Mouse (Mus musculus): ENCODE data around the gene Gmppa. TPM values are rescaled to one million over a fixed set of nuclear protein-coding genes. Genes with fewer than 3 reads are reported as not detected.

Gmppa gene
- polyA plus RNA-seq, 1 experiment from 2014 or later: 73.4 TPM

DNA sequence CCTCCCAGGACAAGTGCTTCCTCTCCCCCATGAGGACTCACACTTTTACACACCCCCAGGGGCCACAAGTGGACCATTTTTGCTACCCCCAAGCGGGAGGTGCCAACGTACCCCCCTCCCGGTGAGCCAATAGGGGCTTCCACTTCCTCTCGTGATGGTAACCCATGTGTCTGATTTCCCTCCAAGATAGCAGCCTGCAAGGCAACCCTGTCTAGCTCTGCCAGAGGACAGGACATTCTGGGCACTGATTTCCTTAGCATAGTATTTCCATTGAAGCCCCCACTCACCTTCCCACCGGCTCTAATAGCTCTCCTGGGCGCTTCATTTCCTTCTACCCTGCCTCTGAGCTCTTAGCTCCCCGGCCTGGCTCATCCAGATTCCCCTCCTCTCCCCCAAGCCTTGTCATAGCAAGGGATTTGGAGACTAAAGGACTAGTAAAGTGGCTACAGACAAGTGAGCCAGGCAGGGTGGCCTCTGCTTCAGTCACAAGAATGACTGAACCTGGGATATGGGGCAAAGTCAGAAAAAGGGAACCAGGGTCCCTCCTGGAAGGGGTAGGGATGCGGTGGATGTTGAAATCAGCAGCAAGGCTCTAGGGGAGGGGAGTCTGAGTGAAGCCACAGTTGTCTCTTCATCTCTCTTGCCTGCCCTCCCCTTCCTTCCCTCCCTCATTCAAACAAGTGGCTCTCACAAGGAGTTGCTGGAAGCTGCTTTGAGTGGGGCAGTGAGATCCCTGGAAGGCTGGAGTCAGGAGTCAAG, 13.8 kb downstream of the Gmppa start:
- H3K4me1 ChIP-seq: peaks cover 84% of the 10 kb centered on the region
- DNase-seq (ENCODE audit: low spot score): no peak
- peak overlapping the region; percentile 70 for H3K27ac ChIP-seq
- 4% methylated on average over 8 of the region's 8 CpGs for WGBS
- H3K36me3 ChIP-seq: no peaks in the 10 kb centered on the region
- H3K9me3 ChIP-seq: no peaks in the 10 kb centered on the region
- peak overlapping the region; percentile 60 for H3K4me3 ChIP-seq
- peaks cover 91% of the 10 kb centered on the region for H3K27me3 ChIP-seq (ENCODE audit: insufficient read depth, poor library complexity, severe bottlenecking)

DNA sequence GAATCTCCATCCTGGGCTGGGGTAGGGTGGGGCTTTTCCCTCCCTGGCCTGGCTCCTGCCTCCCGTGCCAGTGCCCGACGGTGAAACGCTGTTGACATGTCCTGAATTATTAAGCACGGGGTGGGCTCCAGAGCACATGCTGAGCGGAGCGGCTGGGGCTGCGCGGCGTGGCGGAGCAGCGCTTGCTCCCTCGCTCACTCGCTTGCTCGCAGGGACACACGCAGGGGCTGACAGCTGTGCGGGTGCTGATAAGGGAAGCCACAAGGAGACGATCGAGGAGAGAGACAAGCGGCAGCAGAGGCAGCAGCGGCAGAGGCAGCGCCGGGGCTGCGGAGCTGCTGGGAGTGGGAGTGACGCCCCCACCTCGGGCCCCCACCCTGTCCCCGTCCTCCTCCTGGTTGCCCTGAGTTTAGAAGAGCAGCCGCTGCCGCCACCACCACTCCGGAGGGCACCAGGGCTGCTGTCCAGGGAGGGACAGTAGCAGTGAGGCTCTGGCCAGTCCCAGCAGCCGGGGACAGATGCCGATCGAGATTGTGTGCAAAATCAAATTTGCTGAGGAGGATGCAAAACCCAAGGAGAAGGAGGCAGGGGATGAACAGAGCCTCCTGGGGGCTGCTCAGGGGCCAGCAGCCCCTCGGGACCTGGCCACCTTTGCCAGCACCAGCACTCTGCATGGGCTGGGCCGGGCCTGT, 14.7 kb downstream of the Gmppa start, which contains the start of gene Asic4:
Asic4 (plus strand) TSS at position 123 of the 692 bp plus-strand sequence.
- DNase-seq (ENCODE audit: low spot score): no peak
- Histone ChIP-seq H3K4me1 (peaks cover 79% of the 10 kb centered on the region), H3K36me3 (no peaks in the 10 kb centered on the region), H3K27me3 (ENCODE audit: insufficient read depth, poor library complexity, severe bottlenecking) (peaks cover 91% of the 10 kb centered on the region), H3K4me3 (peak within 1 kb of the TSS; percentile 60), H3K27ac (peak within 1 kb of the TSS; percentile 70), H3K9me3 (no peaks in the 10 kb centered on the region)
- under 1% methylated on average over 35 of the region's 35 CpGs for WGBS

GRCm38 (mm10) chr1:75451900-75452299, 16.2 kb downstream of the Gmppa start:
- peaks cover 78% of the 10 kb centered on the region for H3K4me1 ChIP-seq
- H3K4me3 ChIP-seq: no peak overlapping the region
- no peak for DNase-seq (ENCODE audit: low spot score)
- H3K9me3 ChIP-seq: no peaks in the 10 kb centered on the region
- 68% methylated on average over 5 of the region's 5 CpGs for WGBS
- no peak overlapping the region for H3K27ac ChIP-seq
- H3K36me3 ChIP-seq: no peaks in the 10 kb centered on the region
- peaks cover 97% of the 10 kb centered on the region for H3K27me3 ChIP-seq (ENCODE audit: insufficient read depth, poor library complexity, severe bottlenecking)

GRCm38 (mm10) chr1:75455433-75455832, 19.7 kb downstream of the Gmppa start:
- H3K27me3 ChIP-seq (ENCODE audit: insufficient read depth, poor library complexity, severe bottlenecking): peaks cover 94% of the 10 kb centered on the region

DNA sequence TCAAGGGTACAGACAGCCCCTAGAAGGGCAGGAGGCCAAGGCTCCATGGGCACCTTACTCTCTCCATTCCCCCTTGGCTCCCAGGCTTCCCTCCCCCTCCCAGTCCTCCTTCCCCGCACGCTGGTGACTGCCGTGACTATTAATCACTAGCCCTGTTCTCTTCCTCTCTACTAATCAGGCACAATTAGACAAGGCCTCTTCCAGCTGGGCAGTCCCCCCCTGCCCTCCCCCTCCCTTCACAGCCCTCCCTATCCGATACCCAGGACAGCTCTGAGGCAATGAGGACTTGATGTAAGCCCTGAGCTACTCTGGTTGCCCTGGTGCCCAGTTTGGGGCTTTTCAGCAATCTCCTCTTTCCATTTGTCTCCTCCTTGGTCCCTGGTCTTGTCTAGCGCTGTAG, 20.2 kb downstream of the Gmppa start:
- H3K27ac ChIP-seq: 0 out of 2 replicates have a peak overlapping the region, but pooled peaks have one; percentile 29
- H3K4me3 ChIP-seq: no peak overlapping the region
- H3K9me3 ChIP-seq: no peaks in the 10 kb centered on the region
- no peaks in the 10 kb centered on the region for H3K36me3 ChIP-seq
- H3K4me1 ChIP-seq: peaks cover 63% of the 10 kb centered on the region
- peaks cover 90% of the 10 kb centered on the region for H3K27me3 ChIP-seq (ENCODE audit: insufficient read depth, poor library complexity, severe bottlenecking)
- 34% methylated on average over 5 of the region's 5 CpGs for WGBS
- no peak for DNase-seq (ENCODE audit: low spot score)

More at GRCm38 (mm10) chr1:75455433-75455832, 19.7 kb downstream of the Gmppa start:
- 68% methylated on average over 3 of the region's 3 CpGs for WGBS
- Histone ChIP-seq H3K4me3 (no peak overlapping the region), H3K27ac (no peak overlapping the region), H3K9me3 (no peaks in the 10 kb centered on the region), H3K4me1 (peaks cover 68% of the 10 kb centered on the region), H3K36me3 (no peaks in the 10 kb centered on the region)
- no peak for DNase-seq (ENCODE audit: low spot score)

GRCm38 (mm10) chr1:75456746-75457564, 21.2 kb downstream of the Gmppa start:
- Histone ChIP-seq H3K27me3 (ENCODE audit: insufficient read depth, poor library complexity, severe bottlenecking) (peaks cover 80% of the 10 kb centered on the region), H3K36me3 (no peaks in the 10 kb centered on the region), H3K9me3 (no peaks in the 10 kb centered on the region), H3K4me3 (no peak overlapping the region), H3K4me1 (peaks cover 56% of the 10 kb centered on the region), H3K27ac (0 out of 2 replicates have a peak overlapping the region, but pooled peaks have one; percentile 86)
- whole genome bisulfite sequencing: 7% methylated on average over 14 of the region's 14 CpGs
- no peak for DNase-seq (ENCODE audit: low spot score)

GRCm38 (mm10) chr1:75457710-75458024, 21.9 kb downstream of the Gmppa start:
- DNase-seq (ENCODE audit: low spot score): no peak
- Histone ChIP-seq H3K36me3 (no peaks in the 10 kb centered on the region), H3K27ac (peak overlapping the region; percentile 86; the same call in 1 of the 2 replicates), H3K4me1 (peaks cover 61% of the 10 kb centered on the region), H3K9me3 (no peaks in the 10 kb centered on the region), H3K27me3 (ENCODE audit: insufficient read depth, poor library complexity, severe bottlenecking) (peaks cover 73% of the 10 kb centered on the region), H3K4me3 (peak overlapping the region; percentile 58)
- 2% methylated on average over 8 of the region's 10 CpGs for WGBS

- no peaks in the 10 kb centered on the region for H3K36me3 ChIP-seq
- H3K27ac ChIP-seq: peak overlapping the region; percentile 86
- 1% methylated on average over 42 of the region's 42 CpGs for WGBS
- no peak for DNase-seq (ENCODE audit: low spot score)
- H3K4me1 ChIP-seq: peaks cover 66% of the 10 kb centered on the region
- no peaks in the 10 kb centered on the region for H3K9me3 ChIP-seq
- peaks cover 68% of the 10 kb centered on the region for H3K27me3 ChIP-seq (ENCODE audit: insufficient read depth, poor library complexity, severe bottlenecking)
- H3K4me3 ChIP-seq: peak overlapping the region; percentile 58
Observed at GRCm38 (mm10) chr1:75458025-75458788, 22.5 kb downstream of the Gmppa start.

DNA sequence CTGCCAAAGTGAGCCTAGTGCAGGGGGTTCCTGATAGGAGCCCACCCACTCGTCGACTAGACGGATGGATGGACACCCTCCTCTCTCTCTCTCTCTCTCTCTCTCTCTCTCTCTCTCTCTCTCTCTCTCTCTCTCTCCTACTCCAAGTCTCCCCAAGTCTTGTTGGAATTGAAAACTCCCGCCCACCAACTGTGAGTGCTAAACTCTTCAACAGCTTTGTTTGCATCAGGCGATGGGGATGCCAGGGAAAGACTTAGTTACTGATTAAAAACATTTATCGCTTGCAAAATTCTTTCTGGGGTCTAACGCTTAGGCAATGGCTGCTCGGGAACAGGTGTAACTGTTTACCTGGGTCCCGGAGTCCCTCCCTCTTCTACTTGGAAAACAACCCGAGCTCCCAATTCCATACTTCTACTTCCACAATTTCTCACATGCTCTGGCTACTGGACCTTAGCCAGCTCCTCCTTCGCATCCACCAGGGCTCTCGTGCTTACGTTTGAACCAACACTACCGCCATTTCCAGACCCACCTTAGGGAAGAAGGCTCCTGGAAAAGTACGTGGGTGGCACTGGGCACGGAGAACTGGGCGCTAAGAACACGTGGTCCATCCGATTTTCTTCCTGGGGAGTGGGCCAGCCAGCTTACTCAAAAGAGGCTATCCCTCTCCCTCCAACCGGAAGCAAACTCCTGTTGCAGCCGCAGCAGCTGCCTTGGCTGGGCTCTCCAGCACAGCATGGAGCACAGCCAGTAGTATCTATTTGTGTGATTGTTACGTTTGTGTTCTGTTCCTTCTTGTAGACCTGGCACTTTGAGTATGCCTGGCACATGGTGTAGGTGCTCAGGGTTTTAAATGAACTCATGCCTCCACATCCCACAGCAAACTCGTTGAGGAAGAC, 23.3 kb downstream of the Gmppa start:
- Histone ChIP-seq H3K4me3 (peak overlapping the region; percentile 58), H3K4me1 (peaks cover 66% of the 10 kb centered on the region), H3K27me3 (ENCODE audit: insufficient read depth, poor library complexity, severe bottlenecking) (peaks cover 59% of the 10 kb centered on the region), H3K9me3 (no peaks in the 10 kb centered on the region), H3K27ac (peak overlapping the region; percentile 86), H3K36me3 (no peaks in the 10 kb centered on the region)
- 18% methylated on average over 20 of the region's 23 CpGs for WGBS
- no peak for DNase-seq (ENCODE audit: low spot score)

GRCm38 (mm10) chr1:75460297-75460696, 24.6 kb downstream of the Gmppa start:
- no peaks in the 10 kb centered on the region for H3K9me3 ChIP-seq
- no peak overlapping the region for H3K4me3 ChIP-seq
- no peak for DNase-seq (ENCODE audit: low spot score)
- 64% methylated on average over 7 of the region's 7 CpGs for WGBS
- no peaks in the 10 kb centered on the region for H3K36me3 ChIP-seq
- peaks cover 48% of the 10 kb centered on the region for H3K27me3 ChIP-seq (ENCODE audit: insufficient read depth, poor library complexity, severe bottlenecking)
- H3K4me1 ChIP-seq: peaks cover 69% of the 10 kb centered on the region
- no peak overlapping the region for H3K27ac ChIP-seq

DNA sequence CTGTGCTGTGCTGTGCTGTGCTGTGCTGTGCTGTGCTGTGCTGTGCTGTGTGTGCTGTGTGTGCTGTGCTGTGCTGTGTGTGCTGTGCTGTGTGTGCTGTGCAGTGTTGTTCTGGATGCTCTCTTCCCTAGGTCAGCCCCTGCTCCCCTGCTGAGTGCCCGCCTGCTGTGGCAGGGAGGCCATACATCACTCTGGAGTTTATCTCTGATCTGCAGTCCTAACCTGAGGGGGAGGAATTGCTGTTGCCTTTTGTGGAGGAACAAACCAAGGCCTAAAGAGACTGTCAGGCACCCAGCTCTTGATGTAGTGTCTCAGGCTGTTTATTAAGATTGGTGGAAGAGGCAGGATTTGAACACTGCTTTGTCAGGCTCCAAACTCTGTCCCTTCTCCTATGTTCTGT, 26.9 kb downstream of the Gmppa start:
- peaks cover 54% of the 10 kb centered on the region for H3K4me1 ChIP-seq
- H3K9me3 ChIP-seq: no peaks in the 10 kb centered on the region
- DNase-seq (ENCODE audit: low spot score): no peak
- 35% methylated on average over 1 of the region's 1 CpGs for WGBS
- no peak overlapping the region for H3K4me3 ChIP-seq
- peak overlapping the region; percentile 59 for H3K27ac ChIP-seq
- H3K27me3 ChIP-seq (ENCODE audit: insufficient read depth, poor library complexity, severe bottlenecking): peaks cover 40% of the 10 kb centered on the region
- no peaks in the 10 kb centered on the region for H3K36me3 ChIP-seq

All from heart, embryonic 10.5 days (tissue).